In genomic region chr7:75412011-75412510, GRCm38 (mm10) we compare ENCODE assay signal across 24 mouse cellular contexts. TPM values are rescaled to one million over a fixed set of nuclear protein-coding genes. Genes with fewer than 3 reads are reported as not detected.
DNase-seq lines count a peak whose midpoint lies in the region; TF ChIP-seq lines count a peak whose summit lies in the region.
"Had no signal": no experiment of that assay in that cellular context is flagged by ENCODE, and none has a peak within 500 bp of the region (broad histone marks: within the 10 kb centered on the region; RNA-seq: fewer than 3 reads in every experiment).

No protein-coding gene starts in this region.

- no peak overlapping the region for H3K4me3 ChIP-seq in small intestine, adult 2 months (ENCODE audit: low read depth, low read length)
- H3K4me3 ChIP-seq in embryonic facial prominence, embryonic 10.5 days: no peak overlapping the region
- H3K4me3 ChIP-seq: embryonic facial prominence, embryonic 12.5 days; forebrain, embryonic 15.5 days; heart, embryonic 12.5 days; limb, embryonic 15.5 days; megakaryocyte, embryonic 14.5 days; neural tube, embryonic 15.5 days had no signal

- peak; percentile 93 for DNase-seq in heart, adult 11 months
- DNase-seq in heart, postnatal 25 days (ENCODE audit: low spot score): no peak
- DNase-seq in 3T3-L1 (ENCODE audit: low read depth, low spot score): peak; percentile 60
- peak; percentile 80 for DNase-seq in gonadal fat pad, adult 2 months (ENCODE audit: low read depth)
- DNase-seq in adrenal gland, adult (ENCODE audit: inconsistent age in 2 of 2, low spot score in 1 of 2): no peak
- no peak for DNase-seq in embryonic facial prominence, embryonic 10.5 days (ENCODE audit: low spot score)
- DNase-seq: cerebellum, adult 8-10 months; heart, postnatal 14 days; kidney, adult 11 months; kidney, postnatal 14 days; liver, postnatal 0 days; lung, postnatal 14 days; midbrain, embryonic 14.5 days; right cerebral cortex, postnatal 25 days; thymus, postnatal 14 days had no signal

- 0 out of 2 replicates have a peak, but pooled peaks have one; percentile 18 for TF ChIP-seq POLR2A in small intestine, adult 2 months (IDR thresholded peaks at IDR 0.05; ENCODE audit: low read depth, low read length)

- H3K36me3 ChIP-seq in small intestine, adult 2 months (ENCODE audit: control insufficient read depth, insufficient read depth, low read length): no peaks in the 10 kb centered on the region
- no peaks in the 10 kb centered on the region for H3K36me3 ChIP-seq in embryonic facial prominence, embryonic 10.5 days (replicated peaks)
- H3K36me3 ChIP-seq: embryonic facial prominence, embryonic 12.5 days; forebrain, embryonic 15.5 days; G1E; heart, embryonic 12.5 days; limb, embryonic 15.5 days; neural tube, embryonic 15.5 days had no signal

- H3K27me3 ChIP-seq in small intestine, adult 2 months (ENCODE audit: control insufficient read depth, insufficient read depth, low read length): no peaks in the 10 kb centered on the region
- H3K27me3 ChIP-seq in embryonic facial prominence, embryonic 10.5 days (replicated peaks; ENCODE audit: low read depth, poor library complexity, severe bottlenecking): peaks cover 11% of the 10 kb centered on the region; the same call in 1 of the 2 replicates
- H3K27me3 ChIP-seq: embryonic facial prominence, embryonic 12.5 days; forebrain, embryonic 15.5 days; heart, embryonic 12.5 days; limb, embryonic 15.5 days; neural tube, embryonic 15.5 days had no signal

- WGBS in small intestine, adult 2 months: 69% methylated on average over 10 of the region's 10 CpGs
- 86% methylated on average over 10 of the region's 10 CpGs for WGBS in embryonic facial prominence, embryonic 10.5 days

- intact Hi-C loops in heart, postnatal 25 days (cut with DNase I): no loop called here

- no peaks in the 10 kb centered on the region for H3K9me3 ChIP-seq in embryonic facial prominence, embryonic 10.5 days
- H3K9me3 ChIP-seq: embryonic facial prominence, embryonic 12.5 days; forebrain, embryonic 15.5 days; G1E; heart, embryonic 12.5 days; limb, embryonic 15.5 days; megakaryocyte, embryonic 14.5 days; neural tube, embryonic 15.5 days had no signal

- peak overlapping the region; percentile 69 for H3K27ac ChIP-seq in small intestine, adult 2 months (ENCODE audit: insufficient read depth, low read depth, low read length)
- no peak overlapping the region for H3K27ac ChIP-seq in embryonic facial prominence, embryonic 10.5 days (replicated peaks)
- H3K27ac ChIP-seq: embryonic facial prominence, embryonic 12.5 days; forebrain, embryonic 15.5 days; hindbrain, embryonic 14.5 days; limb, embryonic 15.5 days; neural tube, embryonic 15.5 days had no signal

- peaks cover 29% of the 10 kb centered on the region for H3K4me1 ChIP-seq in small intestine, adult 2 months (ENCODE audit: control insufficient read depth, insufficient read depth, insufficient read length, low read length)
- H3K4me1 ChIP-seq in embryonic facial prominence, embryonic 10.5 days: peaks cover 14% of the 10 kb centered on the region
- H3K4me1 ChIP-seq: embryonic facial prominence, embryonic 12.5 days; forebrain, embryonic 15.5 days; limb, embryonic 15.5 days; neural tube, embryonic 15.5 days had no signal

- no peak for TF ChIP-seq CTCF in small intestine, adult 2 months (IDR thresholded peaks at IDR 0.05; ENCODE audit: extremely low read depth, insufficient read length, insufficient replicate concordance, low read depth, low read length)

RNA-seq across cellular contexts. Expression of gene Akap13, which starts 43.3 kb away (rescaled TPM):
- 10 to 100 TPM; 61.0 to 79.5 TPM for total RNA-seq in heart, postnatal 25 days (2021)
- polyA plus RNA-seq in gonadal fat pad, adult 2 months (2012; rRNA removed): 16.4 and 18.9 TPM in 2 replicates
- 6.9 and 15.8 TPM in 2 replicates for polyA plus RNA-seq in small intestine, adult 2 months (2012; rRNA removed)
- polyA plus RNA-seq in embryonic facial prominence, embryonic 10.5 days (2016; fragmentation: Nextera tagmentation; extraction: Ambion mirVana): 34.5 and 37.6 TPM in 2 replicates

Comparison
In these comparisons a context has a peak if more than half of its experiments do, and no peak if none do; other contexts are left out.
1. DNase-seq: peak in heart, adult 11 months (single experiment), 3T3-L1 (single experiment) and gonadal fat pad, adult 2 months (single experiment); none in heart, postnatal 25 days (single experiment), adrenal gland, adult (0 of 2) and embryonic facial prominence, embryonic 10.5 days (single experiment).